Mouse (Mus musculus): ENCODE measurements around the gene Olfr810. TPM values are rescaled to one million over a fixed set of nuclear protein-coding genes. Genes with fewer than 3 reads are reported as not detected.

Gene Olfr810
- not detected in 2 replicates for polyA plus RNA-seq (2012; rRNA removed)

DNA sequence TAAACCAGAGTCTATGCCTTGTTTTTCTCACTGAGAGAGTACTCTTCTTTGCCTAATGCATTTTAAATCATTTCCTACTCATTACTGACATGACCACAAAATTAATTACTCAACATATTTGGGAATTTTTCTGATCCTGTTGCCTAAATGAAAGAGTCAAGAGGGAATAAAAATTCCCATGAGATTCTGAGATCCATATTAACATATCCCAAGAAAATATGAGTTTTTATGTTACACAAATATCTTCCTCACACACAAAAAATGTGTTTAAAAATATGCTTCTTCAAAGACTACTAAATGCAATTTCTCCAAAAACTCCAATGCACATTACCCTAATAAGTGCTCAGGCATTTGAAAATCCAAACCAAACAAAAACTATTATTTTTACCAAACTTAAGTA lies at the start of gene Olfr810:
TSS of gene Olfr810 (minus strand) at position 101 of the 400 bp plus-strand sequence.

DNA sequence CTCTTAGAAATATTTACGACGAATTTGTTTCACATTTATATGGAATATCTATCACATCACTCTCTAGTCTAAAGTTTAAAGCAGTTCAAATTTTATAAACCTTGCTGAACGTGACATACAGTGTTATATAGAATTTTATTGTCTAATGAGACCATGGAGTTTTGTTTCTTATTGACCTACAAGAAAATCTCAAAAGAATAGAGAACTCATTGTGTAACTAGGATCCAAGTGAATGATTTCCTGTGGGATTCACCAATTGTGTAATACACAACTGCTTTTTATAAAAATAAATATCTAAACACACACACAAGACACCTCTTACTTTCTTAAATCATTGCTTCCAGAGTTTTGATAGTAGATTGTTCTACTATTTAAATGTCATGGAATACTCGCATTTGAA lies 9.6 kb upstream of the Olfr810 start, which contains the start of gene Olfr811:
TSS of gene Olfr811 (minus strand) at position 101 of the 400 bp plus-strand sequence.

DNA sequence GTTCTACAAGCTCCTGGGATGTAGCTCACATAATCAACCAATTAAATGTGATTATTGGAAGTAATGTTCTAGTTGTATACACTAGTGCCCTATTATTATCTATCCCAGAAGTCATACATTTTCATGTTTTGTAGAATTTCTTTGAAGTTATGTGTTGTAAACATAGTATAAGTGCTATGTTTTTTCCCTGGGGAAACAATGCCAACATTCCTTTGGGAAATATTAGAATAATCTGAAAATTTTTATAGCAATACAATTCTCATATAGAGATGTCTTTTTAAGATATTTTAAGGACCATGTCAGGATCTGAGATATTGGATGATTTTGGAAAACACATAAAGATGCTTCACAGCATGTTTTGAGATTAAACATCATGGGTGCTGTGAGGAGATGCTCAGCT lies 20.4 kb downstream of the Olfr810 start, which contains the start of gene Olfr809:
TSS of gene Olfr809 (plus strand) at position 301 of the 400 bp plus-strand sequence.

DNA sequence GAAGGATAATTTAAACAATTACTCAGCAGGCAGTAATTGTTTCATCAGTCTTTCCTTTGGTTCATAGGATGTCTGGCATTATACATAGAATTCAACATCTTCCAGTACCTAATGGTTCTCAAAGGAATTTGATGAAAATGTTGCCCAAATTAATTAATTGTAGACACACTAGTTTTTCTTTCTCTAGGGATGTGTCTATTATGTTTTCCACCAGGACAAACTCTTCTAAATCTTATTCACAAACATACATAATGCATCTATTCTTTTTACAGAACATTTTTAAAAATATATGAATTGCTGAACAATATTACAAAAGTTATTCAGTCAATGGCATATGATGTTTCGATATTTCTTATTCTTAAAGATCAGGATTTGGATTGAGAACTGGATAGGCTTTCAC lies 29.5 kb downstream of the Olfr810 start, which contains the start of gene Olfr808:
TSS of gene Olfr808 (plus strand) at position 301 of the 400 bp plus-strand sequence.

DNA sequence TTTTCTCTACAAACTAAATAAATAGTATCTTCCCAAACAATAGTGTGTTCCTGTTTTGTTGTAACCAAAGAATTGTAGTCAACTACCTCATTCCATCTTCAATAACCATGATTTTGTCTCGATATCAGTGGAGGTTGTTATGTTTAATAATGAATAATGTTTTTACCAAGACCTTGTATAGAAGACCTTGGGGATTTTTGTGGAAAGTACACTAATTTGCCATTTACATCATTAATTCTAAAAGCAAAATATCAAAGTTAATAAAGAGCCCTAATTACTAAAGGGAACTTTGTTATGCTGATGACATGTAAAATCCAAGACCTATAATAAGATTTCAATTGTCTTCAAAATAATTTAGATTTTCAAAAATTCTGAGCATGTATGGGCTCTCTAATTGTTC lies 37.0 kb downstream of the Olfr810 start, which contains the start of gene Olfr807:
TSS of gene Olfr807 (minus strand) at position 101 of the 400 bp plus-strand sequence.

DNA sequence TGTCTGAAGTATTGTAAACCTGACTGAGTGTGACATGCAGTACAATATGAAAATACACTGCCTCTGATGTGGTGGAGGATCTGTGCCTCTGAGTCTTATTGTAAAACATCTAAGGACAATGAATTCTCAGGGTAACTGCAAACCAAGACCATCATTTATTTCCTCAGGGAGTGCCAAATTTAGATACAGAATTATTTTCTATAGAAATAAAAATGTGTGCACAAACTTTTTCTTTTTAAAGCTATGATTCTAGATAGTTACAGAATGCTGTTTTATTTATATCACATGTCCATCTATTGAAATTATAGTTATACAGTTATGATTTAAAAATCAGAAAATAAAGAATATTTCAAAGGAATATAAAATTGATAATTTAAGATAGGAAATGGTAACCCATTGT lies 52.9 kb downstream of the Olfr810 start, which contains the start of gene Olfr806:
TSS of gene Olfr806 (minus strand) at position 101 of the 400 bp plus-strand sequence.

Other genes starting within 250 kb of the Olfr810 start
- not detected in 2 replicates for gene Olfr794, start 227.3 kb downstream of the Olfr810 start, polyA plus RNA-seq (2012; rRNA removed)
- not detected in 2 replicates for gene Olfr796, start 182.3 kb downstream of the Olfr810 start, polyA plus RNA-seq (2012; rRNA removed)
- not detected in 2 replicates for gene Olfr798, start 167.0 kb downstream of the Olfr810 start, polyA plus RNA-seq (2012; rRNA removed)
- not detected in 2 replicates for gene Olfr799, start 157.4 kb downstream of the Olfr810 start, polyA plus RNA-seq (2012; rRNA removed)
- gene Olfr800, start 137.2 kb downstream of the Olfr810 start, polyA plus RNA-seq (2012; rRNA removed), result not detected in 2 replicates
- gene Olfr801, start 121.1 kb downstream of the Olfr810 start, polyA plus RNA-seq (2012; rRNA removed), result not detected in 2 replicates
- not detected in 2 replicates for gene Olfr802, start 106.7 kb downstream of the Olfr810 start, polyA plus RNA-seq (2012; rRNA removed)
- gene Olfr803, start 100.6 kb downstream of the Olfr810 start, polyA plus RNA-seq (2012; rRNA removed), result not detected in 2 replicates
- not detected in 2 replicates for gene Olfr804, start 91.7 kb downstream of the Olfr810 start, polyA plus RNA-seq (2012; rRNA removed)
- not detected in 2 replicates for gene Olfr805, start 65.5 kb downstream of the Olfr810 start, polyA plus RNA-seq (2012; rRNA removed)
- gene Olfr806, start 53.0 kb downstream of the Olfr810 start, polyA plus RNA-seq (2012; rRNA removed), result not detected in 2 replicates
- gene Olfr807, start 37.1 kb downstream of the Olfr810 start, polyA plus RNA-seq (2012; rRNA removed), result not detected in 2 replicates
- gene Olfr808, start 29.4 kb downstream of the Olfr810 start, polyA plus RNA-seq (2012; rRNA removed), result not detected in 2 replicates
- not detected in 2 replicates for gene Olfr809, start 20.3 kb downstream of the Olfr810 start, polyA plus RNA-seq (2012; rRNA removed)
- not detected in 2 replicates for gene Olfr811, start 9.5 kb upstream of the Olfr810 start, polyA plus RNA-seq (2012; rRNA removed)
- not detected in 2 replicates for gene Olfr812, start 51.2 kb upstream of the Olfr810 start, polyA plus RNA-seq (2012; rRNA removed)
- not detected in 2 replicates for gene Olfr813, start 60.5 kb upstream of the Olfr810 start, polyA plus RNA-seq (2012; rRNA removed)
- gene Olfr814, start 84.9 kb upstream of the Olfr810 start, polyA plus RNA-seq (2012; rRNA removed), result not detected in 2 replicates
- not detected in 2 replicates for gene Olfr815, start 111.0 kb upstream of the Olfr810 start, polyA plus RNA-seq (2012; rRNA removed)
- not detected in 2 replicates for gene Olfr816, start 120.7 kb upstream of the Olfr810 start, polyA plus RNA-seq (2012; rRNA removed)
- not detected in 2 replicates for gene Olfr818, start 154.2 kb upstream of the Olfr810 start, polyA plus RNA-seq (2012; rRNA removed)
- gene Olfr819, start 172.3 kb upstream of the Olfr810 start, polyA plus RNA-seq (2012; rRNA removed), result not detected in 2 replicates
- not detected in 2 replicates for gene Olfr247, start 181.2 kb upstream of the Olfr810 start, polyA plus RNA-seq (2012; rRNA removed)
- gene Gm10310, start 190.1 kb upstream of the Olfr810 start, polyA plus RNA-seq (2012; rRNA removed), result not detected in 2 replicates
- not detected in 2 replicates for gene Olfr820, start 217.7 kb upstream of the Olfr810 start, polyA plus RNA-seq (2012; rRNA removed)
- gene Olfr821, start 235.4 kb upstream of the Olfr810 start, polyA plus RNA-seq (2012; rRNA removed), result not detected in 2 replicates